Mouse (Mus musculus): ENCODE results near the gene Dpysl5. TPM values are rescaled to one million over a fixed set of nuclear protein-coding genes. Genes with fewer than 3 reads are reported as not detected.

Gene Dpysl5
- polyA plus RNA-seq, 1 experiment from 2014 or later: 91.8 TPM

- 8% methylated on average over 3 of the region's 3 CpGs for WGBS
- peak; percentile 76 for ATAC-seq (replicated peaks; ENCODE audit: low FRiP score)
- no peaks in the 10 kb centered on the region for H3K27me3 ChIP-seq (ENCODE audit: control insufficient read depth, insufficient read depth, low read length)
Measured at GRCm38 (mm10) chr5:30806106-30806505, 94.7 kb downstream of the Dpysl5 start.

GRCm38 (mm10) chr5:30814424-30815119 is 103.2 kb downstream of the Dpysl5 start, which contains the start of gene Mapre3:
Gene Mapre3, plus strand, starts transcription at chr5:30814641.
- peak; percentile 98 for ATAC-seq (replicated peaks; ENCODE audit: low FRiP score)
- WGBS: under 1% methylated on average over 55 of the region's 59 CpGs
- Histone ChIP-seq H3K4me3 (ENCODE audit: low read depth, low read length) (peak within 1 kb of the TSS; percentile 80), H3K9me3 (ENCODE audit: control insufficient read depth, low read length) (no peaks in the 10 kb centered on the region), H3K36me3 (ENCODE audit: control insufficient read depth, insufficient read depth, low read length) (no peaks in the 10 kb centered on the region), H3K4me1 (replicated peaks; ENCODE audit: control insufficient read depth, insufficient read depth, low read length) (peaks cover 6% of the 10 kb centered on the region), H3K4me2 (ENCODE audit: low read depth, low read length, severe bottlenecking) (peak within 1 kb of the TSS; percentile 68), H3K27ac (ENCODE audit: low read depth, low read length) (peak within 1 kb of the TSS; percentile 85), H3K9ac (ENCODE audit: low read length) (peak within 1 kb of the TSS; percentile 83), H3K27me3 (ENCODE audit: control insufficient read depth, insufficient read depth, low read length) (no peaks in the 10 kb centered on the region)
- peak; percentile 98 for DNase-seq (ENCODE audit: low spot score)

More at GRCm38 (mm10) chr5:30806106-30806505, 94.7 kb downstream of the Dpysl5 start:
- no peaks in the 10 kb centered on the region for H3K4me1 ChIP-seq (replicated peaks; ENCODE audit: control insufficient read depth, insufficient read depth, low read length)
- H3K9ac ChIP-seq (ENCODE audit: low read length): no peak overlapping the region
- H3K9me3 ChIP-seq (ENCODE audit: control insufficient read depth, low read length): no peaks in the 10 kb centered on the region
- no peak overlapping the region for H3K27ac ChIP-seq (ENCODE audit: low read depth, low read length)
- no peak overlapping the region for H3K4me2 ChIP-seq (ENCODE audit: low read depth, low read length, severe bottlenecking)
- no peak overlapping the region for H3K4me3 ChIP-seq (ENCODE audit: low read depth, low read length)
- peak; percentile 91 for DNase-seq (ENCODE audit: low spot score)
- H3K36me3 ChIP-seq (ENCODE audit: control insufficient read depth, insufficient read depth, low read length): no peaks in the 10 kb centered on the region

- whole genome bisulfite sequencing: 3% methylated on average over 7 of the region's 7 CpGs
Measured at GRCm38 (mm10) chr5:30815120-30815465, 103.7 kb downstream of the Dpysl5 start.

GRCm38 (mm10) chr5:30816261-30816791 is 105.0 kb downstream of the Dpysl5 start:
- Histone ChIP-seq H3K36me3 (ENCODE audit: control insufficient read depth, insufficient read depth, low read length) (no peaks in the 10 kb centered on the region), H3K4me1 (replicated peaks; ENCODE audit: control insufficient read depth, insufficient read depth, low read length) (peaks cover 6% of the 10 kb centered on the region), H3K9ac (ENCODE audit: low read length) (no peak overlapping the region; the same call in 1 of the 2 replicates), H3K9me3 (ENCODE audit: control insufficient read depth, low read length) (no peaks in the 10 kb centered on the region), H3K4me3 (ENCODE audit: low read depth, low read length) (no peak overlapping the region), H3K27me3 (ENCODE audit: control insufficient read depth, insufficient read depth, low read length) (no peaks in the 10 kb centered on the region), H3K4me2 (ENCODE audit: low read depth, low read length, severe bottlenecking) (no peak overlapping the region), H3K27ac (ENCODE audit: low read depth, low read length) (no peak overlapping the region)
- no peak for ATAC-seq (replicated peaks; ENCODE audit: low FRiP score)
- DNase-seq (ENCODE audit: low spot score): no peak
- 87% methylated on average over 8 of the region's 8 CpGs for WGBS

More at GRCm38 (mm10) chr5:30815120-30815465, 103.7 kb downstream of the Dpysl5 start:
- peak overlapping the region; percentile 80 for H3K4me3 ChIP-seq (ENCODE audit: low read depth, low read length)
- H3K4me2 ChIP-seq (ENCODE audit: low read depth, low read length, severe bottlenecking): peak overlapping the region; percentile 68
- DNase-seq (ENCODE audit: low spot score) (no peak), ATAC-seq (replicated peaks; ENCODE audit: low FRiP score) (no peak)
- no peaks in the 10 kb centered on the region for H3K9me3 ChIP-seq (ENCODE audit: control insufficient read depth, low read length)
- peak overlapping the region; percentile 85 for H3K27ac ChIP-seq (ENCODE audit: low read depth, low read length)
- H3K9ac ChIP-seq (ENCODE audit: low read length): peak overlapping the region; percentile 83
- no peaks in the 10 kb centered on the region for H3K36me3 ChIP-seq (ENCODE audit: control insufficient read depth, insufficient read depth, low read length)
- no peaks in the 10 kb centered on the region for H3K27me3 ChIP-seq (ENCODE audit: control insufficient read depth, insufficient read depth, low read length)
- peaks cover 6% of the 10 kb centered on the region for H3K4me1 ChIP-seq (replicated peaks; ENCODE audit: control insufficient read depth, insufficient read depth, low read length)

GRCm38 (mm10) chr5:30818758-30819309 is 107.5 kb downstream of the Dpysl5 start:
- Histone ChIP-seq H3K9ac (ENCODE audit: low read length) (no peak overlapping the region), H3K4me1 (replicated peaks; ENCODE audit: control insufficient read depth, insufficient read depth, low read length) (peaks cover 6% of the 10 kb centered on the region), H3K27ac (ENCODE audit: low read depth, low read length) (no peak overlapping the region), H3K4me2 (ENCODE audit: low read depth, low read length, severe bottlenecking) (no peak overlapping the region), H3K4me3 (ENCODE audit: low read depth, low read length) (no peak overlapping the region), H3K9me3 (ENCODE audit: control insufficient read depth, low read length) (no peaks in the 10 kb centered on the region), H3K27me3 (ENCODE audit: control insufficient read depth, insufficient read depth, low read length) (no peaks in the 10 kb centered on the region), H3K36me3 (ENCODE audit: control insufficient read depth, insufficient read depth, low read length) (no peaks in the 10 kb centered on the region)
- no peak for ATAC-seq (replicated peaks; ENCODE audit: low FRiP score)
- no peak for DNase-seq (ENCODE audit: low spot score)
- 87% methylated on average over 8 of the region's 8 CpGs for WGBS

- no peak overlapping the region for H3K9ac ChIP-seq (ENCODE audit: low read length)
- no peak overlapping the region for H3K4me2 ChIP-seq (ENCODE audit: low read depth, low read length, severe bottlenecking)
- H3K4me1 ChIP-seq (replicated peaks; ENCODE audit: control insufficient read depth, insufficient read depth, low read length): peaks cover 10% of the 10 kb centered on the region; the same call in 1 of the 2 replicates
- ATAC-seq (replicated peaks; ENCODE audit: low FRiP score) (no peak), DNase-seq (ENCODE audit: low spot score) (no peak)
- no peak overlapping the region for H3K27ac ChIP-seq (ENCODE audit: low read depth, low read length)
- no peaks in the 10 kb centered on the region for H3K36me3 ChIP-seq (ENCODE audit: control insufficient read depth, insufficient read depth, low read length)
- no peaks in the 10 kb centered on the region for H3K9me3 ChIP-seq (ENCODE audit: control insufficient read depth, low read length)
- no peak overlapping the region for H3K4me3 ChIP-seq (ENCODE audit: low read depth, low read length)
- no peaks in the 10 kb centered on the region for H3K27me3 ChIP-seq (ENCODE audit: control insufficient read depth, insufficient read depth, low read length)
- WGBS: 87% methylated on average over 5 of the region's 5 CpGs
Measured at GRCm38 (mm10) chr5:30822689-30823088, 111.3 kb downstream of the Dpysl5 start.

GRCm38 (mm10) chr5:30823091-30823490 is 111.7 kb downstream of the Dpysl5 start:
- DNase-seq (ENCODE audit: low spot score) (no peak), ATAC-seq (replicated peaks; ENCODE audit: low FRiP score) (no peak)
- Histone ChIP-seq H3K27ac (ENCODE audit: low read depth, low read length) (no peak overlapping the region), H3K27me3 (ENCODE audit: control insufficient read depth, insufficient read depth, low read length) (no peaks in the 10 kb centered on the region), H3K36me3 (ENCODE audit: control insufficient read depth, insufficient read depth, low read length) (no peaks in the 10 kb centered on the region), H3K4me1 (replicated peaks; ENCODE audit: control insufficient read depth, insufficient read depth, low read length) (peaks cover 10% of the 10 kb centered on the region; the same call in 1 of the 2 replicates), H3K4me2 (ENCODE audit: low read depth, low read length, severe bottlenecking) (no peak overlapping the region), H3K9ac (ENCODE audit: low read length) (no peak overlapping the region), H3K4me3 (ENCODE audit: low read depth, low read length) (no peak overlapping the region), H3K9me3 (ENCODE audit: control insufficient read depth, low read length) (no peaks in the 10 kb centered on the region)
- 96% methylated on average over 3 of the region's 3 CpGs for WGBS

GRCm38 (mm10) chr5:30824124-30824988 is 113.0 kb downstream of the Dpysl5 start:
- H3K27ac ChIP-seq (ENCODE audit: low read depth, low read length): peak overlapping the region; percentile 1; the same call in 1 of the 2 replicates
- no peak overlapping the region for H3K9ac ChIP-seq (ENCODE audit: low read length)
- H3K36me3 ChIP-seq (ENCODE audit: control insufficient read depth, insufficient read depth, low read length): no peaks in the 10 kb centered on the region
- no peaks in the 10 kb centered on the region for H3K27me3 ChIP-seq (ENCODE audit: control insufficient read depth, insufficient read depth, low read length)
- WGBS: 51% methylated on average over 11 of the region's 11 CpGs
- no peak overlapping the region for H3K4me2 ChIP-seq (ENCODE audit: low read depth, low read length, severe bottlenecking)
- ATAC-seq (replicated peaks; ENCODE audit: low FRiP score) (no peak), DNase-seq (ENCODE audit: low spot score) (no peak)
- peaks cover 10% of the 10 kb centered on the region; the same call in 1 of the 2 replicates for H3K4me1 ChIP-seq (replicated peaks; ENCODE audit: control insufficient read depth, insufficient read depth, low read length)
- no peaks in the 10 kb centered on the region for H3K9me3 ChIP-seq (ENCODE audit: control insufficient read depth, low read length)
- H3K4me3 ChIP-seq (ENCODE audit: low read depth, low read length): no peak overlapping the region
